ENCODE assay signal across 24 mouse cellular contexts in genomic region chr14:77406241-77407114, GRCm38 (mm10).
DNase-seq lines count a peak whose midpoint lies in the region; ATAC-seq and TF ChIP-seq lines count a peak whose summit lies in the region.
"Had no signal": no experiment of that assay in that cellular context is flagged by ENCODE, and none has a peak within 500 bp of the region (broad histone marks: within the 10 kb centered on the region; RNA-seq: fewer than 3 reads in every experiment).

No protein-coding gene starts in this region.

- H3K36me3 ChIP-seq in forebrain, embryonic 14.5 days (ENCODE audit: control insufficient read depth, insufficient read depth, low read length), result no peaks in the 10 kb centered on the region
- H3K36me3 ChIP-seq: hindbrain, embryonic 10.5 days; liver, embryonic 12.5 days; neural tube, embryonic 15.5 days had no signal

- H3K9me3 ChIP-seq in forebrain, embryonic 14.5 days (replicated peaks; ENCODE audit: control insufficient read depth, low read length), result no peaks in the 10 kb centered on the region
- H3K9me3 ChIP-seq: hindbrain, embryonic 10.5 days; liver, embryonic 12.5 days; neural tube, embryonic 15.5 days had no signal

- no peak for DNase-seq in layer of hippocampus, adult 2 months (ENCODE audit: low spot score in 2 of 2)
- no peak for DNase-seq in layer of hippocampus, adult 9-10 months (ENCODE audit: low spot score)
- peak; percentile 92 for DNase-seq in brain, embryonic 14.5 days (ENCODE audit: low read depth)
- peak; percentile 85 for DNase-seq in forebrain, embryonic 14.5 days (ENCODE audit: low spot score)
- DNase-seq in retina, postnatal 1 day, result peak; percentile 86
- DNase-seq in gastrocnemius, adult 8-10 months (ENCODE audit: low spot score in 2 of 2), result no peak
- DNase-seq in right cerebral cortex, adult 18-20 months, result no peak
- DNase-seq: adrenal gland, postnatal 14 days; cerebellum, adult 18-20 months; cerebellum, postnatal 14 days; gastrocnemius, postnatal 14 days; heart, postnatal 14 days; kidney, adult 8-10 months; kidney, postnatal 14 days; liver, postnatal 0 days; lung, postnatal 36 days; right cerebral cortex, postnatal 4 days had no signal

- H3K4me1 ChIP-seq in forebrain, embryonic 14.5 days (ENCODE audit: control insufficient read depth, insufficient read depth, low read length), result 0 out of 2 replicates have a peak, but pooled peaks cover 2% of the 10 kb centered on the region
- H3K4me1 ChIP-seq: liver, embryonic 12.5 days; neural tube, embryonic 15.5 days had no signal

- H3K4me2 ChIP-seq in forebrain, embryonic 14.5 days (ENCODE audit: low read length), result no peak overlapping the region
- H3K4me2 ChIP-seq: liver, embryonic 12.5 days; midbrain, embryonic 11.5 days; neural tube, embryonic 15.5 days had no signal

- 6% methylated on average over 5 of the region's 5 CpGs for WGBS in forebrain, embryonic 14.5 days

- no peak overlapping the region for H3K4me3 ChIP-seq in layer of hippocampus, adult 2 months
- H3K4me3 ChIP-seq in forebrain, embryonic 14.5 days (ENCODE audit: low read depth, low read length), result no peak overlapping the region
- H3K4me3 ChIP-seq: erythroblast, embryonic 14.5 days; hindbrain, embryonic 10.5 days; left cerebral cortex, adult 2 months; liver, embryonic 12.5 days; neural tube, embryonic 15.5 days had no signal

- peak overlapping the region; percentile 0; the same call in 1 of the 2 replicates for H3K27ac ChIP-seq in layer of hippocampus, adult 2 months
- no peak overlapping the region for H3K27ac ChIP-seq in forebrain, embryonic 14.5 days (ENCODE audit: low read depth, low read length)
- H3K27ac ChIP-seq: hindbrain, embryonic 10.5 days; left cerebral cortex, adult 2 months; liver, embryonic 12.5 days; neural tube, embryonic 15.5 days had no signal

- peak; percentile 90 for ATAC-seq in forebrain, embryonic 14.5 days
- ATAC-seq: intestine, embryonic 16.5 days; liver, embryonic 12.5 days; liver, postnatal 0 days had no signal

- TF ChIP-seq POLR2A in brain, embryonic 14.5 days (IDR thresholded peaks at IDR 0.05; ENCODE audit: borderline replicate concordance, extremely low read depth, insufficient read depth, insufficient read length, poor library complexity, severe bottlenecking), result no peak

- H3K27me3 ChIP-seq in forebrain, embryonic 14.5 days (replicated peaks; ENCODE audit: control insufficient read depth, insufficient read depth, low read length), result no peaks in the 10 kb centered on the region
- H3K27me3 ChIP-seq: liver, embryonic 12.5 days; neural tube, embryonic 15.5 days had no signal

- no peak overlapping the region for H3K9ac ChIP-seq in forebrain, embryonic 14.5 days (ENCODE audit: low read length)
- H3K9ac ChIP-seq: liver, embryonic 12.5 days; liver, postnatal 0 days; neural tube, embryonic 15.5 days had no signal

- TF ChIP-seq CTCF in layer of hippocampus, adult 2 months (conservative IDR thresholded peaks at IDR 0.05), result no peak
- no peak for TF ChIP-seq CTCF in brain, embryonic 14.5 days (IDR thresholded peaks at IDR 0.05; ENCODE audit: borderline replicate concordance, extremely low read depth, insufficient read depth, insufficient read length)

Comparison
In these comparisons a context has a peak if more than half of its experiments do, and no peak if none do; other contexts are left out.
1. DNase-seq: peak in brain, embryonic 14.5 days (single experiment), forebrain, embryonic 14.5 days (single experiment) and retina, postnatal 1 day (single experiment); none in layer of hippocampus, adult 2 months (0 of 2), layer of hippocampus, adult 9-10 months (single experiment), gastrocnemius, adult 8-10 months (0 of 2) and right cerebral cortex, adult 18-20 months (single experiment).